Mouse (Mus musculus): ENCODE results near the gene Dst.

Gene Dst

GRCm38 (mm10) chr1:34123334-34123733, 215.3 kb downstream of the Dst start:
- peak; percentile 62 to 84 for DNase-seq (ENCODE audit: inconsistent age in 2 of 2, low spot score in 1 of 2)

DNA sequence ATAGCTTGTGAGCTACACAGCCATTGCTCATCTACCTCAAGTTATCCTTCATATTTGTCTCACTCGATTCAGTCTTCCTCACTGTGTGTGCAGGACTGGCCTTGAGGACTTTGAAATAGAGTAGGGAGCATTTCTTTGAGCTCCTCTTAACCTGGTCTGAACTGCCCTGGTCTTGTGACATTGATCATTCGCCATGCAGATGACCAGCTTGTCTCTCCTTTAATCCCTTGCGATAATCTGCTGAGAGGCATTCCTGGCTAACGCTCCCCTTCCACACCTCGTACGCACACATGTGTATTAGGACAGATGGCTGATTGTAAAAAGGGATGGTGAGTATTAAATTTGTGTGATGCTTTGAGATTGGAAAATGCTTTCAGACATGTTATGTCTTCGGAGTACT, 216.4 kb downstream of the Dst start:
- no peak for DNase-seq (ENCODE audit: inconsistent age in 2 of 2, low spot score in 1 of 2)

- DNase-seq (ENCODE audit: inconsistent age in 2 of 2, low spot score in 1 of 2): no peak
Observed at GRCm38 (mm10) chr1:34125148-34125547, 217.1 kb downstream of the Dst start.

- no peak for DNase-seq (ENCODE audit: inconsistent age in 2 of 2, low spot score in 1 of 2)
Observed at GRCm38 (mm10) chr1:34127714-34128474, 219.9 kb downstream of the Dst start.

DNA sequence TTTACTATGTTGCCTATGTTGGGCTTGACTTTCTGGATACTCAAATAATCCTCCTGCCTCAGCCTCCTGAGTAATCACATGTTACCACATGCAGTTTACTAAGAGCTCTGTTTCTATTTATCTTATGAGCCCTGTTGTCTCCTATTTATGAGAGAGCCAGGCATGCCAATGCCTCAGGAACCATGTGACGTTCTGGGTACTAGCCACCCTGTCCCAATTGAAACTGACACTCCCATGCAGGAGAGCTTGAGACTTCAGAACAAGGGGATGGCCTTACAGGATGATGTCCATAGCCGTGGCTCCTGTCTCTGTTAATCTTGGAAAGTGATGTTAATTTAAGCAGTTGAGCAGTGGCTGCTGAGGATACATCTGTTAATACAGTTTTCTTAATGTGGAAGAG, 220.8 kb downstream of the Dst start:
- no peak for DNase-seq (ENCODE audit: inconsistent age in 2 of 2, low spot score in 1 of 2)

GRCm38 (mm10) chr1:34129691-34130090, 221.7 kb downstream of the Dst start:
- peak in 1 of 2 experiments; percentile 48 for DNase-seq (ENCODE audit: inconsistent age in 2 of 2, low spot score in 1 of 2)

DNA sequence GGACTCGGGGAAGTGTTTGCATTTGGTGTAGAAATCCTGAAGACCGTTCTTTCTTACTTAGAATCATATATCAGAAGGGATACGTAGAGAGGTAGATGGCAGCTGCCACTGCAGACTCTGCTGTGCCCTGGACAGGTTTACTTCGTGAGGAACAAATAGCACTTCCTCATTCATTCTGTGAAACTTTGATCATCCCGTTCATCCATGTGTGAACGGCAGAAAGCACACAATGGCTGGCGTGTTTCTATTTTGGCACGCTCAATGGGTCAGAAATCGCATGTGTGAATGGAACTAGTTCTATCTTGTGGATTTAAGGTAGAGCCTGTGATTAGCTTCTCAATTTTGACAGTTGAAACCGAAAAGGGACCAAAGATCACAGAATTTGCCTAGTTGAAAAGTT, 222.8 kb downstream of the Dst start:
- DNase-seq (ENCODE audit: inconsistent age in 2 of 2, low spot score in 1 of 2): no peak

- peak; percentile 48 to 78 for DNase-seq (ENCODE audit: inconsistent age in 2 of 2, low spot score in 1 of 2)
Observed at GRCm38 (mm10) chr1:34132875-34133274, 224.8 kb downstream of the Dst start.

GRCm38 (mm10) chr1:34135535-34135934, 227.5 kb downstream of the Dst start:
- no peak for DNase-seq (ENCODE audit: inconsistent age in 2 of 2, low spot score in 1 of 2)

GRCm38 (mm10) chr1:34139191-34139853, 231.3 kb downstream of the Dst start:
- DNase-seq (ENCODE audit: inconsistent age in 2 of 2, low spot score in 1 of 2): peak in 1 of 2 experiments; percentile 45

- peak; percentile 46 to 79 for DNase-seq (ENCODE audit: inconsistent age in 2 of 2, low spot score in 1 of 2)
Observed at GRCm38 (mm10) chr1:34139871-34140471, 231.9 kb downstream of the Dst start.

- no peak for DNase-seq (ENCODE audit: inconsistent age in 2 of 2, low spot score in 1 of 2)
Observed at GRCm38 (mm10) chr1:34140686-34141085, 232.7 kb downstream of the Dst start.

- no peak for DNase-seq (ENCODE audit: inconsistent age in 2 of 2, low spot score in 1 of 2)
Observed at GRCm38 (mm10) chr1:34142951-34143580, 235.0 kb downstream of the Dst start.

GRCm38 (mm10) chr1:34144826-34145225, 236.8 kb downstream of the Dst start:
- no peak for DNase-seq (ENCODE audit: inconsistent age in 2 of 2, low spot score in 1 of 2)

GRCm38 (mm10) chr1:34148039-34148438, 240.0 kb downstream of the Dst start:
- DNase-seq (ENCODE audit: inconsistent age in 2 of 2, low spot score in 1 of 2): peak in 1 of 2 experiments; percentile 80

GRCm38 (mm10) chr1:34150416-34151093, 242.5 kb downstream of the Dst start:
- DNase-seq (ENCODE audit: inconsistent age in 2 of 2, low spot score in 1 of 2): no peak

GRCm38 (mm10) chr1:34152683-34153082, 244.7 kb downstream of the Dst start:
- DNase-seq (ENCODE audit: inconsistent age in 2 of 2, low spot score in 1 of 2): no peak

- no peak for DNase-seq (ENCODE audit: inconsistent age in 2 of 2, low spot score in 1 of 2)
Observed at GRCm38 (mm10) chr1:34156058-34156457, 248.0 kb downstream of the Dst start.

DNA sequence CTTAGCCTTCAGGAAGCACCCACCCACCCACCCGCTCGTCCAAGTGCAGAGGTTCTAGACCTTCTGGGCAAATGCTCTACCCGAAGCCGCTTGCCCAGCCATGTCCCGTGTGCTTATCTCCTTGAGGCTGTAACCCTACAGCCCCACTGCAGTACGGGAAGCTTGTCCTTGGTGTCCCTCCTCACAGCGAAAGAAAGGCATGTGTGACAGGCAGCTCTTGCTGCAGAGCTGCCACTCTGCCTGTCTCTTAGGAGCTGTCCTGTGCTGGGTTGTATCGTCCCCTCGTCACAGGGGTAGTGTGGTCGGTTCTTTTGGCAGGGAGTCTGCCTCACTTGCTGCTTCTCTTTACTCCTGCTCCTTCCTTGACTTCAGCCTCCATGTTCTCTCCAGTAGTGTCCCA, 249.7 kb downstream of the Dst start:
- DNase-seq (ENCODE audit: inconsistent age in 2 of 2, low spot score in 1 of 2): no peak

GRCm38 (mm10) chr1:34158822-34159221, 250.8 kb downstream of the Dst start:
- no peak for DNase-seq (ENCODE audit: inconsistent age in 2 of 2, low spot score in 1 of 2)

DNA sequence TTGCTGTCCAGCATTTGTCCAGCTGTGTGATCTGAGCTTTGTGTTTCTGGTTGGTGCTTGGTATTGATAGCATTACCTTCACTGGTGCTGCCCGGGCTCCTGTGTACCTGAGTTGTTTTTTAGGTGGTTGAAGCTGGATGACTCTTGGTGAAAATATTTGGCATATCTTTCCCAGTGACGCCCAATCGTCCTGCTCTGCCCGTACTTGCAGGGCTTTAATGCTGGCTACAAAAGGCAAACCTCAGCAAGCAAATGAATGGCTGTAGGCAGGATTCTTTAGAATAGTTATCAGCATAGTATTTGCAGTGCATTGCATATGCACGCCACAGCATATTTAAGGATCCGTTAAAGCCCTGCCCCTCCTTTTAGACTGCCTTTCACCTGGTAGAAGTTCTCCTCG, 251.9 kb downstream of the Dst start:
- no peak for DNase-seq (ENCODE audit: inconsistent age in 2 of 2, low spot score in 1 of 2)
